Mouse (Mus musculus) bone marrow, adult 2 months (tissue): ENCODE measurements at regions not wholly inside any gene's neighbourhood (a gene's known extent, or its start where the extent isn't known, plus 50 kb on each side); places are given as distances from the start of the nearest gene placed in this dataset.

Experiments used
- CTCF ChIP-seq: fragments of 200-500 bp; IDR thresholded peaks from 2 replicates; pipeline ENCODE4 v1.5.1; 2011; ENCODE audit warnings: low read length, control low read depth; ENCODE audit not compliant: control insufficient read depth, insufficient read depth
- POLR2A ChIP-seq: fragments of 200-500 bp; IDR thresholded peaks from 2 replicates; pipeline ENCODE4 v1.6.1; 2011; ENCODE audit warnings: low read depth, mild to moderate bottlenecking, control low read depth, low read length, borderline replicate concordance; ENCODE audit not compliant: control insufficient read depth

GRCm38 (mm10) chr5:64472008-64472407 lies 315.9 kb downstream of the Tbc1d1 start:
- TF ChIP-seq POLR2A (no peak), CTCF (no peak)
